Comparison of ENCODE assay signal across 9 mouse cellular contexts in the genomic region with DNA sequence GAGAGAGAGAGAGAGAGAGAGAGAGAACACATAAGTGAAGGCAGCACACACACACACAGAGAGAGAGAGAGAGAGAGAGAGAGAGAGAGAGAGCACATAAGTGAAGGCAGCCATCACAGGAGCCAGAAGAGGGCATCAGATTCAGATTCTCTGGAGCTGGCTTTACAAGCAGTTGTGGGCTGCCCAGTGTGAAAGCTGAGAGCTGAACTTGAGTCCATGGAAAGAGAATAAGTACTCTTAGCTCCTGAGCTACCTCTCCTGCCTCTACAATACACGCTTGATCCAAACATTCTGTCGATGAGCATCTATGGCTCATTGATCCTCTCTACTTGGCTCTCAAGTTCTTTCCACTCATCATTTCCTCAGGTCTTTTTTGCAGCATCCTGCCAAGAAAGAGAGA.
DNase-seq lines count a peak whose midpoint lies in the region; ATAC-seq lines count a peak whose summit lies in the region.
"Had no signal": no experiment of that assay in that cellular context is flagged by ENCODE, and none has a peak within 500 bp of the region (broad histone marks: within the 10 kb centered on the region; RNA-seq: fewer than 3 reads in every experiment).

No protein-coding gene starts in this region.

- H3K9me3 ChIP-seq in heart, embryonic 12.5 days (replicated peaks): no peaks in the 10 kb centered on the region
- no peaks in the 10 kb centered on the region for H3K9me3 ChIP-seq in forebrain, embryonic 12.5 days
- no peaks in the 10 kb centered on the region for H3K9me3 ChIP-seq in limb, embryonic 10.5 days (replicated peaks)

- ATAC-seq in heart, embryonic 12.5 days (ENCODE audit: insufficient number of reproducible peaks, low FRiP score): no peak; the same call in 1 of the 2 replicates
- ATAC-seq in forebrain, embryonic 12.5 days (ENCODE audit: low FRiP score): peak; percentile 68

- intact Hi-C loops in heart, postnatal 36 days (cut with DNase I): no loop called here

- peak overlapping the region; percentile 59 for H3K27ac ChIP-seq in heart, embryonic 12.5 days (ENCODE audit: poor library complexity, severe bottlenecking)
- H3K27ac ChIP-seq in forebrain, embryonic 12.5 days: peak overlapping the region; percentile 80
- peak overlapping the region; percentile 67 for H3K27ac ChIP-seq in limb, embryonic 10.5 days
- H3K27ac ChIP-seq: macrophage had no signal

- DNase-seq in heart, postnatal 36 days: no peak
- DNase-seq in MN1 (ENCODE audit: low spot score): peak; percentile 45
- no peak for DNase-seq in limb, embryonic 10.5 days (ENCODE audit: low spot score)
- no peak for DNase-seq in frontal cortex, postnatal 14 days (ENCODE audit: low spot score in 2 of 2)
- DNase-seq in kidney, postnatal 14 days: no peak
- no peak for DNase-seq in thymus, postnatal 14 days

- H3K4me1 ChIP-seq in heart, embryonic 12.5 days (replicated peaks): peaks cover 15% of the 10 kb centered on the region
- peaks cover 19% of the 10 kb centered on the region for H3K4me1 ChIP-seq in forebrain, embryonic 12.5 days
- H3K4me1 ChIP-seq in limb, embryonic 10.5 days: peaks cover 16% of the 10 kb centered on the region

- peak overlapping the region; percentile 5; the same call in 1 of the 2 replicates for H3K4me2 ChIP-seq in heart, embryonic 12.5 days
- no peak overlapping the region for H3K4me2 ChIP-seq in forebrain, embryonic 12.5 days

- H3K36me3 ChIP-seq in heart, embryonic 12.5 days: no peaks in the 10 kb centered on the region
- no peaks in the 10 kb centered on the region for H3K36me3 ChIP-seq in forebrain, embryonic 12.5 days (replicated peaks)
- no peaks in the 10 kb centered on the region for H3K36me3 ChIP-seq in limb, embryonic 10.5 days

- H3K27me3 ChIP-seq in heart, embryonic 12.5 days (replicated peaks): no peaks in the 10 kb centered on the region
- peaks cover 8% of the 10 kb centered on the region for H3K27me3 ChIP-seq in forebrain, embryonic 12.5 days
- H3K27me3 ChIP-seq in limb, embryonic 10.5 days (ENCODE audit: low read depth, poor library complexity, severe bottlenecking): no peaks in the 10 kb centered on the region

- H3K9ac ChIP-seq in heart, embryonic 12.5 days: no peak overlapping the region
- H3K9ac ChIP-seq in forebrain, embryonic 12.5 days: no peak overlapping the region

- WGBS in heart, embryonic 12.5 days: 62% methylated on average over 2 of the region's 2 CpGs
- 5% methylated on average over 2 of the region's 2 CpGs for WGBS in forebrain, embryonic 12.5 days
- WGBS in limb, embryonic 10.5 days: 72% methylated on average over 2 of the region's 2 CpGs

- no peak overlapping the region for H3K4me3 ChIP-seq in heart, embryonic 12.5 days
- H3K4me3 ChIP-seq in forebrain, embryonic 12.5 days (replicated peaks): no peak overlapping the region
- H3K4me3 ChIP-seq in limb, embryonic 10.5 days: no peak overlapping the region
